Mouse (Mus musculus): Measurements from ENCODE around the gene Tmed8.
A peak's percentile ranks its signal among the peaks of the same experiment; 100 is the strongest.
"Not testable (repeated sequence)": the region's sequence is repeated elsewhere in the genome, so short reads cannot be mapped to it uniquely, and the experiment has no call there.

The Tmed8 gene

GRCm38 (mm10) chr12:87160310-87160709 is 39.9 kb downstream of the Tmed8 start:
- DNase-seq (ENCODE audit: low read depth, low spot score), result no peak

GRCm38 (mm10) chr12:87158099-87158498 is 42.2 kb downstream of the Tmed8 start:
- DNase-seq (ENCODE audit: low read depth, low spot score), result no peak

GRCm38 (mm10) chr12:87157361-87157760 is 42.9 kb downstream of the Tmed8 start:
- no peak for DNase-seq (ENCODE audit: low read depth, low spot score)

- not testable (repeated sequence) for DNase-seq (ENCODE audit: low read depth, low spot score)
Observed at GRCm38 (mm10) chr12:87154448-87154847, 45.8 kb downstream of the Tmed8 start.

- no peak for DNase-seq (ENCODE audit: low read depth, low spot score)
Observed at GRCm38 (mm10) chr12:87149471-87149870, 50.8 kb downstream of the Tmed8 start.

- DNase-seq (ENCODE audit: low read depth, low spot score), result no peak
Observed at GRCm38 (mm10) chr12:87148136-87148535, 52.1 kb downstream of the Tmed8 start.

GRCm38 (mm10) chr12:87147395-87148089 is 52.7 kb downstream of the Tmed8 start, which contains the start of gene Pomt2:
TSS of gene Pomt2 (minus strand) at chr12:87147968.
- DNase-seq (ENCODE audit: low read depth, low spot score), result peak; percentile 92

- DNase-seq (ENCODE audit: low read depth, low spot score), result peak; percentile 76
Observed at GRCm38 (mm10) chr12:87146966-87147365, 53.3 kb downstream of the Tmed8 start, which contains the start of gene Gstz1. TSS of gene Gstz1 (plus strand) at chr12:87147165.

GRCm38 (mm10) chr12:87142156-87142555 is 58.1 kb downstream of the Tmed8 start:
- no peak for DNase-seq (ENCODE audit: low read depth, low spot score)

- no peak for DNase-seq (ENCODE audit: low read depth, low spot score)
Observed at GRCm38 (mm10) chr12:87138768-87139167, 61.5 kb downstream of the Tmed8 start.

GRCm38 (mm10) chr12:87138342-87138701 is 61.9 kb downstream of the Tmed8 start:
- no peak for DNase-seq (ENCODE audit: low read depth, low spot score)

GRCm38 (mm10) chr12:87137439-87138341 is 62.6 kb downstream of the Tmed8 start:
- DNase-seq (ENCODE audit: low read depth, low spot score), result no peak

GRCm38 (mm10) chr12:87132784-87133183 is 67.5 kb downstream of the Tmed8 start:
- DNase-seq (ENCODE audit: low read depth, low spot score), result no peak

GRCm38 (mm10) chr12:87132210-87132609 is 68.0 kb downstream of the Tmed8 start:
- DNase-seq (ENCODE audit: low read depth, low spot score), result no peak

- DNase-seq (ENCODE audit: low read depth, low spot score), result no peak
Observed at GRCm38 (mm10) chr12:87131619-87132018, 68.6 kb downstream of the Tmed8 start.

- DNase-seq (ENCODE audit: low read depth, low spot score), result no peak
Observed at GRCm38 (mm10) chr12:87131181-87131580, 69.1 kb downstream of the Tmed8 start.

GRCm38 (mm10) chr12:87130224-87130623 is 70.0 kb downstream of the Tmed8 start:
- DNase-seq (ENCODE audit: low read depth, low spot score), result no peak

- no peak for DNase-seq (ENCODE audit: low read depth, low spot score)
Observed at GRCm38 (mm10) chr12:87127256-87127655, 73.0 kb downstream of the Tmed8 start.

GRCm38 (mm10) chr12:87121918-87122589 is 78.2 kb downstream of the Tmed8 start:
- DNase-seq (ENCODE audit: low read depth, low spot score), result no peak
